Mouse (Mus musculus) intestine, postnatal 0 days (tissue): ENCODE data around the gene Cd80. TPM values are rescaled to one million over a fixed set of nuclear protein-coding genes. Genes with fewer than 3 reads are reported as not detected.

ENCODE experiments used
- ATAC-seq: fragments of 200-750 bp; cut with Nextera tagmentation; 2 replicates; pipeline ENCODE4 v1.8.0; 2017; ENCODE audit warnings: mild to moderate bottlenecking, moderate TSS enrichment, moderate library complexity
- H3K27ac ChIP-seq: fragments of 300-500 bp; sonication (generic); 2 replicates; pipeline ENCODE4 v1.5.1; 2014; ENCODE audit warnings: mild to moderate bottlenecking, low read depth, low read length, moderate library complexity
- H3K27me3 ChIP-seq: fragments of 300-500 bp; sonication (generic); replicated peaks from 2 replicates; pipeline ENCODE4 v1.6.1; 2014; ENCODE audit warnings: low read length, mixed read lengths; ENCODE audit not compliant: control insufficient read depth, insufficient read depth
- H3K36me3 ChIP-seq: fragments of 300-500 bp; sonication (generic); 2 replicates; pipeline ENCODE4 v1.6.1; 2014; ENCODE audit warnings: mild to moderate bottlenecking, moderate library complexity; ENCODE audit not compliant: control insufficient read depth, insufficient read depth
- H3K4me1 ChIP-seq: fragments of 300-500 bp; sonication (generic); replicated peaks from 2 replicates; pipeline ENCODE4 v1.6.1; 2014; ENCODE audit warnings: antibody characterized with exemption, low read length, mixed read lengths; ENCODE audit not compliant: control insufficient read depth, insufficient read depth
- H3K4me2 ChIP-seq: fragments of 300-500 bp; sonication (generic); replicated peaks from 2 replicates; pipeline ENCODE4 v1.6.1; 2014; ENCODE audit warnings: low read depth, mild to moderate bottlenecking, moderate library complexity
- H3K4me3 ChIP-seq: fragments of 300-500 bp; sonication (generic); 2 replicates; pipeline ENCODE4 v1.5.1; 2014; ENCODE audit warnings: low read depth, low read length
- H3K9ac ChIP-seq: fragments of 300-500 bp; sonication (generic); 2 replicates; pipeline ENCODE4 v1.6.1; 2014; ENCODE audit warnings: mild to moderate bottlenecking, low read depth, low read length
- H3K9me3 ChIP-seq: fragments of 300-500 bp; sonication (generic); 2 replicates; pipeline ENCODE4 v1.6.1; 2016; ENCODE audit warnings: mixed run types; ENCODE audit not compliant: control insufficient read depth
- CTCF ChIP-seq: sonication (generic); IDR thresholded peaks from 2 replicates; pipeline ENCODE4 v1.5.1; 2016; ENCODE audit warnings: low read depth, mild to moderate bottlenecking, control low read depth, antibody characterized with exemption, moderate library complexity
- WGBS: fragments of 180-500 bp; shearing (Covaris S2); extraction: QIAGEN DNeasy Blood & Tissue Kit; methylation state at CpG from one replicate; pipeline ENCODE4 v1.1.7; 2014; 5-methylcytosine and 5-hydroxymethylcytosine counted together
- polyA plus RNA-seq: library from polyadenylated mRNA; unstranded; fragments of >200 nt; fragmentation: Nextera tagmentation; extraction: Ambion mirVana; gene quantifications from 2 replicates; pipeline ENCODE4 v1.2.1, GENCODE M21; 2015

The Cd80 gene
- polyA plus RNA-seq, 1 experiment from 2014 or later: 0.23 TPM

DNA sequence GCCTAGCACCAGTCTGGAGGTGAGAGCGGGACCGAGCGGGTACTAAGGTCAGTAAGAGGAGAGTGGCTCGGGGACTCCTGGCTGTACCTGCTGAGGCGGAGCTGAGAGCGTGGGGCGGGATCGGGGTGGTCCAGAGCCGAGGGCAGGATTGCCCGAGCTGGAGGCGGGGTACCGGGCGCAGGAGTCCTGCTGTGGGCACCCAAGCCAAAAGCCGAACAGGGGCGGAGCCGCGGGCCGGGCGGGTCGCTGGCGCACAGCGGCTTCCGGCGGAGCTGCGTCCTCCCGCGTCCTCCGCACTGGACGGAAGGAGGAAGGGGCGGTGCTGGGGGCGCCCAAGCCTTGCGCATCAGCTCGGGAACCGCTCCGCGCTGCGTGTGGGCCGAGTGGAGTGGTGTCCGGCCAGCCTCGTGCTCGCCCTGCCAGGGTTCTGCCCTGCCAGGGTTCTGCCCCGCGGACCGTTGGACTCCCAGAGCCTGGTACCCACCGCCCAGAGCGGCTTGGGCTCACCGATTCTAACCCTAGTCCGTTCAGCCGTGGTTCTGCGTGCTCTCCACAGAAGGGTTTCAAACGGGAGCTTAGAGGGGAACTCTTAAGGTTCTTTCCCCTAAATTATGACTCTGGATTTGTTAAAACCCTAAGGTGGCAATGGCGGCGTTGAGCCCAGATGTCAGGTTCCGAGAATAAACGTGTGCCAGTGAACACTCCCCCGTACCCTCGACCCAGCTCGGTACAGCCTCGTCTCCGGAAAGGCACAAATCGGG is 2.7 kb upstream of the Cd80 start, which contains the start of gene Adprh:
Gene Adprh (minus strand): TSS at position 262 of the 761 bp plus-strand sequence.
- peak; percentile 92 for ATAC-seq
- Histone ChIP-seq H3K27me3 (no peaks in the 10 kb centered on the region), H3K36me3 (peaks cover 19% of the 10 kb centered on the region), H3K4me1 (no peaks in the 10 kb centered on the region; the same call in 1 of the 2 replicates), H3K4me2 (peak within 1 kb of the TSS; percentile 84), H3K9me3 (no peaks in the 10 kb centered on the region), H3K27ac (peak within 1 kb of the TSS; percentile 88), H3K9ac (peak within 1 kb of the TSS; percentile 70), H3K4me3 (peak within 1 kb of the TSS; percentile 65)
- WGBS: 1% methylated on average over 59 of the region's 61 CpGs
- TF ChIP-seq CTCF: peak; percentile 35

DNA sequence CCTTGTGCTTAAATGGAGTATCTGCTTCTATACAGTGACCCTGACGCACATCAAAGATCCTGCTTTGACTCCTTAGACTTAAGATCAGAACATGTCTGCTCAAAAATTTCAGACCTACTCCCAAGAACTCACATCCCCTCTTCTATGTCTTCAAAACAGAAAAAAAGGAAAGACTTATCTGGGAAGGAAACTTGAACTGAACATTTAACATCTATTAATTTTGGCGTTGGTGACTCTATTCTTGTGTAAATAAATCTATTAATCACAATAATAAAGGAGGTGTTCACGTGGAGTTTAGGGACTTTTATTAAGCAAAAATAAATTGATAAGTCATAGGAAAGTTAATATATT is 2.2 kb upstream of the Cd80 start:
- Histone ChIP-seq H3K9ac (peak overlapping the region; percentile 70), H3K4me2 (peak overlapping the region; percentile 84), H3K27me3 (no peaks in the 10 kb centered on the region), H3K4me1 (no peaks in the 10 kb centered on the region; the same call in 1 of the 2 replicates), H3K4me3 (peak overlapping the region; percentile 65), H3K9me3 (no peaks in the 10 kb centered on the region), H3K36me3 (peaks cover 15% of the 10 kb centered on the region; the same call in 1 of the 2 replicates), H3K27ac (peak overlapping the region; percentile 88; the same call in 1 of the 2 replicates)
- ATAC-seq: no peak
- 22% methylated on average over 3 of the region's 3 CpGs for WGBS
- TF ChIP-seq CTCF: no peak

DNA sequence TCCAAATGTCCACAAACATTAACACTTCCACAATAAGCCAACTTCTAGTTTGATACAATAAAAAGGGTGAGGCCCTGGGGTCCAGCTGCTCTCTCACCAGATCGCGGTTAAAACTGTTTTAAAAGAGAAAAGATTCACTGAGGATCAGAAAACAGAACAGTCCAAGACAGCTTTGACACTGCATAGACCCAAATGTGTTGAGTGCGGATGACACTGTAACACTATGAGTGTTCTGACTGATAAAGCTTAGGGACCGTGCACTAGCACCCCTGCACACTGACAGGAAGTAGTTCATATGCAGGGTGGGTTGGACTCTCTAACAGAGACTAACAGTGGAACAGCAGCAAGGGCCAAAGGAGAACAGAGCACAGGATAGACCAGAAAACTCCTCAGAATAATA is 1.4 kb upstream of the Cd80 start:
- peaks cover 15% of the 10 kb centered on the region; the same call in 1 of the 2 replicates for H3K36me3 ChIP-seq
- no peak overlapping the region for H3K9ac ChIP-seq
- TF ChIP-seq CTCF: no peak
- no peaks in the 10 kb centered on the region for H3K27me3 ChIP-seq
- no peaks in the 10 kb centered on the region for H3K9me3 ChIP-seq
- no peak for ATAC-seq
- 86% methylated on average over 4 of the region's 4 CpGs for WGBS
- H3K4me2 ChIP-seq: no peak overlapping the region
- no peak overlapping the region for H3K4me3 ChIP-seq
- H3K4me1 ChIP-seq: no peaks in the 10 kb centered on the region; the same call in 1 of the 2 replicates
- H3K27ac ChIP-seq: no peak overlapping the region

DNA sequence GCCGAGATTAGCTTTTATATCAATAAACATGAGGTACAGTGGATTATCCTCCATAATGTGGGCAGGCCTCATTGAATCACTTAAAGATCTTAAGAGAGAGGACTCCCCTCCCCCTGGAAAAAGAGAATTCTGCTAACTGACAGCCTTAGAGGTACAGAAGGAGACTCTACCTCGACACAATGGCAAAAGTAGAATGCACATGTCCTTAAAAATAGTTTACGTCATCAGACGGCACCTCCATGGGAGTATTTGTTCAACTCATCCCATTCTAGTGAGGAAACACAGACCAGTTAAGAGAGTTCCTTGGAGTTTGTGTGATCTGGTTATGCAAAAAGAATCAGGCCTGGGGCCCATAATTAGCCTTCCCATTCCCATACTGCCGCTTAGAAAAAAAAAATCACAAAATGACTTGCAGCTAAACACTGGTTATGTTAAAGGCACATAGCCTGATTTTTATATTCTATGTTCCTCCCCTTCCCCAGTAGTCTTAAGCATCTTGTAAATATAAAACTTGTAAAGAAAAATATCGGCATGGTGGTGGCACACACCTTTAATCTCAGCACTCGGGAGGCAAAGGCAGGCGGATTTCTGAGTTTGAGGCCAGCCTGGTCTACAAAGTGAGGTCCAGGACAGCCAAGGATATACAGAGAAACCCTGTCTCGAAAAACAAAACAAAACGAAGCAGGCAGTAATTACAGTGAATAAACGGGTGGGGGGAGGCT is 667 bp upstream of the Cd80 start:
- no peak overlapping the region for H3K9ac ChIP-seq
- H3K4me3 ChIP-seq: no peak overlapping the region
- no peaks in the 10 kb centered on the region for H3K9me3 ChIP-seq
- no peak for ATAC-seq
- H3K36me3 ChIP-seq: peaks cover 11% of the 10 kb centered on the region; the same call in 1 of the 2 replicates
- no peak overlapping the region for H3K4me2 ChIP-seq
- no peak for TF ChIP-seq CTCF
- no peaks in the 10 kb centered on the region; the same call in 1 of the 2 replicates for H3K4me1 ChIP-seq
- 77% methylated on average over 11 of the region's 11 CpGs for WGBS
- H3K27ac ChIP-seq: no peak overlapping the region
- no peaks in the 10 kb centered on the region for H3K27me3 ChIP-seq

DNA sequence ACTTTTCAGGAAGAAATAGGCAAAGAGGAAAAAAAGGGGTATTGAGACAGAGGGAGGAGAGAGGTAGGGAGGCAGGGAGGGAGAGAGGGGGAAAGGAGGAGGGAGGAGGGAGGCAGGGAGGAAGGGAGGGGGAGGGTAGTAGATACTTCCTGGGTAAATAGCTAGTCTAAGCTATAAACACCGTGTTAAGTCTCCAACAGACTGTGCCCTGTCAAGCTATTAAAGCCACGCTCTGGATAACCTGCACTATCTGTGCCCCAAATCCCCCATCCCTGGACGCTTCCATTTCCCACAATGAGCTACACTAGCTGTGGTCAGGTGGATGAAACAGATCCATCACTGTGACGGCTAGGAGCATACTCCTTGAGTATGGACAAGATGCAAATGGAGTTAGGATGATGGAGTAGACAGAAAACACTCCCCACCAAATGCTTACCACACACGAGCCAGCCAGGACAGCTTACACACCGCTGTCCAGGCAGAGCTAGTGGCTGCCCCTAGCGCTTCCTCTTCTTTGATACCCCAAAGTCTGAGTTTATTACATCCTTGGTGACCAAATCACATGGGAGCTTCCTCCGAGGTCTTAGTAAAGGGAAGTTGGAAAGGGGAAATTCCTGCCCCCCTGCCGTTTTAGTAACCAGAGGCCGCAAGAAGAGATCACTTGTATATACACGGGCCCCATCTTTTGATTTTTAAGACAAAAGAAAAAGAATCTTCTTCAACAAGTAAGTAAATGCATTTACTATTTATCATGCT is 1.6 kb downstream of the Cd80 start:
- no peaks in the 10 kb centered on the region; the same call in 1 of the 2 replicates for H3K4me1 ChIP-seq
- H3K36me3 ChIP-seq: no peaks in the 10 kb centered on the region
- H3K4me2 ChIP-seq: no peak overlapping the region
- no peaks in the 10 kb centered on the region for H3K27me3 ChIP-seq
- WGBS: 57% methylated on average over 11 of the region's 11 CpGs
- H3K27ac ChIP-seq: no peak overlapping the region
- no peak for TF ChIP-seq CTCF
- no peak overlapping the region for H3K4me3 ChIP-seq
- ATAC-seq: no peak
- H3K9ac ChIP-seq: no peak overlapping the region
- H3K9me3 ChIP-seq: no peaks in the 10 kb centered on the region
